Mouse (Mus musculus) B cell, adult 62 days (primary cell): Measurements from ENCODE around the gene B3gnt3. TPM values are rescaled to one million over a fixed set of nuclear protein-coding genes. Genes with fewer than 3 reads are reported as not detected.

Experiments used
- total RNA-seq: library from RNA; stranded (reverse); gene quantifications from 4 replicates; pipeline ENCODE4 v1.2.4, GENCODE M21; 2023

B3gnt3 gene
- 0.30 to 0.75 TPM (median 0.51 TPM) in 4 replicates for total RNA-seq

GRCm38 (mm10) chr8:71701414-71702086 is at the start of gene B3gnt3:
Gene B3gnt3, minus strand, starts transcription at chr8:71701789.

GRCm38 (mm10) chr8:71725122-71725924 is 23.7 kb upstream of the B3gnt3 start, which contains the start of gene Fcho1:
Gene Fcho1, minus strand, starts transcription at chr8:71725716.

GRCm38 (mm10) chr8:71689028-71689427 is 12.6 kb downstream of the B3gnt3 start, which contains the start of gene Insl3:
Gene Insl3, plus strand, starts transcription at chr8:71689214.

GRCm38 (mm10) chr8:71676020-71676741 is 25.4 kb downstream of the B3gnt3 start, which contains the start of gene Jak3:
Gene Jak3, plus strand, starts transcription at chr8:71676296.

GRCm38 (mm10) chr8:71671549-71671965 is 30.0 kb downstream of the B3gnt3 start, which contains the start of gene Unc13a:
Gene Unc13a, minus strand, starts transcription at chr8:71671757.

Other genes with a start within 250 kb of the B3gnt3 start
- 12.0 to 14.3 TPM (median 12.5 TPM) in 4 replicates for gene Abhd8, start 238.1 kb downstream of the B3gnt3 start, total RNA-seq
- 28.3 to 38.5 TPM (median 35.1 TPM) in 4 replicates for gene Mrpl34, start 236.8 kb downstream of the B3gnt3 start, total RNA-seq
- gene Dda1, start 232.6 kb downstream of the B3gnt3 start, total RNA-seq: 100 to 118 TPM (median 108 TPM) in 4 replicates
- 11.7 to 13.0 TPM (median 12.1 TPM) in 4 replicates for gene Ano8, start 215.8 kb downstream of the B3gnt3 start, total RNA-seq
- gene Gtpbp3, start 213.7 kb downstream of the B3gnt3 start, total RNA-seq: 14.6 to 19.6 TPM (median 17.3 TPM) in 4 replicates
- 0.49 TPM in 1 of 4 replicates, not detected in the others for gene Plvap, start 190.0 kb downstream of the B3gnt3 start, total RNA-seq
- gene Ccdc194, start 176.1 kb downstream of the B3gnt3 start, total RNA-seq: not detected in 4 replicates
- 22.0 to 39.0 TPM (median 26.1 TPM) in 4 replicates for gene Bst2, start 164.3 kb downstream of the B3gnt3 start, total RNA-seq
- gene Mvb12a, start 158.9 kb downstream of the B3gnt3 start, total RNA-seq: 33.7 to 43.0 TPM (median 40.6 TPM) in 4 replicates
- gene Tmem221, start 142.9 kb downstream of the B3gnt3 start, total RNA-seq: not detected in 4 replicates
- not detected in 4 replicates for gene Nxnl1, start 135.2 kb downstream of the B3gnt3 start, total RNA-seq
- 9.7 to 12.1 TPM (median 11.2 TPM) in 4 replicates for gene Slc27a1, start 132.9 kb downstream of the B3gnt3 start, total RNA-seq
- 96.6 to 107 TPM (median 102 TPM) in 4 replicates for gene Pgls, start 109.6 kb downstream of the B3gnt3 start, total RNA-seq
- 102 to 133 TPM (median 110 TPM) in 4 replicates for gene Fam129c, start 104.1 kb downstream of the B3gnt3 start, total RNA-seq
- gene Colgalt1, start 90.8 kb downstream of the B3gnt3 start, total RNA-seq: 104 to 123 TPM (median 109 TPM) in 4 replicates
- gene Unc13a, start 30.0 kb downstream of the B3gnt3 start, total RNA-seq: 0.09 to 0.33 TPM (median 0.21 TPM) in 3 of 4 replicates, not detected in the other
- gene Jak3, start 25.5 kb downstream of the B3gnt3 start, total RNA-seq: 76.1 to 85.3 TPM (median 78.2 TPM) in 4 replicates
- gene Insl3, start 12.6 kb downstream of the B3gnt3 start, total RNA-seq: 33.1 to 39.9 TPM (median 34.5 TPM) in 4 replicates
- gene Fcho1, start 23.9 kb upstream of the B3gnt3 start, total RNA-seq: 170 to 194 TPM (median 172 TPM) in 4 replicates
- 9.1 to 12.8 TPM (median 10.5 TPM) in 4 replicates for gene Zfp709, start 180.2 kb upstream of the B3gnt3 start, total RNA-seq
- gene Zfp882, start 206.8 kb upstream of the B3gnt3 start, total RNA-seq: 7.6 to 11.5 TPM (median 10.1 TPM) in 4 replicates
- gene Zfp617, start 206.8 kb upstream of the B3gnt3 start, total RNA-seq: 7.3 to 13.1 TPM (median 9.7 TPM) in 4 replicates
- gene Zfp961, start 249.2 kb upstream of the B3gnt3 start, total RNA-seq: 19.1 to 30.5 TPM (median 22.9 TPM) in 4 replicates